Mouse (Mus musculus) heart, embryonic 11.5 days (tissue): Measurements from ENCODE around the gene Tcp11l1. TPM values are rescaled to one million over a fixed set of nuclear protein-coding genes. Genes with fewer than 3 reads are reported as not detected.

Experiments
- polyA plus RNA-seq: library from polyadenylated mRNA; unstranded; fragments of >200 nt; fragmentation: Nextera tagmentation; extraction: Ambion mirVana; gene quantifications from 2 replicates; pipeline ENCODE4 v1.2.1, GENCODE M21; 2014

Tcp11l1 gene
- polyA plus RNA-seq, 1 experiment from 2014 or later = 36.0 TPM

Other genes with a start within 250 kb of the Tcp11l1 start
- gene Hipk3, start 217.7 kb downstream of the Tcp11l1 start, polyA plus RNA-seq = 48.1 and 61.9 TPM in 2 replicates
- gene Cstf3, start 121.6 kb downstream of the Tcp11l1 start, polyA plus RNA-seq = 62.4 and 69.0 TPM in 2 replicates
- not detected in 2 replicates for gene Pin1rt1, start 4.2 kb upstream of the Tcp11l1 start, polyA plus RNA-seq
- gene Depdc7, start 30.7 kb upstream of the Tcp11l1 start, polyA plus RNA-seq = 3.0 and 3.6 TPM in 2 replicates
- 10.8 and 12.4 TPM in 2 replicates for gene Qser1, start 104.6 kb upstream of the Tcp11l1 start, polyA plus RNA-seq
- gene Prrg4, start 137.7 kb upstream of the Tcp11l1 start, polyA plus RNA-seq = 0.44 and 0.47 TPM in 2 replicates
- 4.7 and 7.9 TPM in 2 replicates for gene Ccdc73, start 155.6 kb upstream of the Tcp11l1 start, polyA plus RNA-seq